Mouse (Mus musculus) spleen, adult 2 months (tissue): ENCODE measurements around the gene Oaz3. TPM values are rescaled to one million over a fixed set of nuclear protein-coding genes. Genes with fewer than 3 reads are reported as not detected.

ENCODE experiments used
- DNase-seq, 2 experiments: peaks; one replicate each; pipeline versions ENCODE4 v3.0.0 to v3.0.0-alpha.2; 2012 to 2021; ENCODE audit warnings: low spot score in 2 of 2, low read depth in 1 of 2
- H3K27ac ChIP-seq: fragments of 200-500 bp; 2 replicates; pipeline ENCODE4 v1.5.1; 2012; ENCODE audit warnings: low read length, inconsistent platforms; ENCODE audit not compliant: insufficient read depth
- H3K27me3 ChIP-seq: fragments of 200-500 bp; 2 replicates; pipeline ENCODE4 v1.6.1; 2012; ENCODE audit warnings: mild to moderate bottlenecking, moderate library complexity, low read length, inconsistent platforms; ENCODE audit not compliant: control insufficient read depth, insufficient read depth
- H3K36me3 ChIP-seq: fragments of 200-500 bp; 2 replicates; pipeline ENCODE4 v1.6.1; 2012; ENCODE audit warnings: mild to moderate bottlenecking, low read length, inconsistent platforms; ENCODE audit not compliant: control insufficient read depth, insufficient read depth
- H3K4me1 ChIP-seq: fragments of 200-500 bp; 2 replicates; pipeline ENCODE4 v1.6.1; 2011; ENCODE audit warnings: inconsistent platforms; ENCODE audit not compliant: control insufficient read depth, insufficient read depth, insufficient read length
- H3K4me3 ChIP-seq: fragments of 200-500 bp; 2 replicates; pipeline ENCODE4 v1.5.1; 2011; ENCODE audit warnings: mild to moderate bottlenecking, inconsistent platforms; ENCODE audit not compliant: insufficient read depth, insufficient read length; ENCODE audit errors: extremely low read depth
- CTCF ChIP-seq: fragments of 200-500 bp; IDR thresholded peaks from 2 replicates; pipeline ENCODE4 v1.5.1; 2011; ENCODE audit warnings: mild to moderate bottlenecking, inconsistent platforms; ENCODE audit not compliant: insufficient read depth, insufficient read length, insufficient replicate concordance; ENCODE audit errors: extremely low read depth
- POLR2A ChIP-seq: fragments of 200-500 bp; IDR thresholded peaks from 2 replicates; pipeline ENCODE4 v1.6.1; 2011; ENCODE audit warnings: low read depth, low read length, inconsistent platforms
- WGBS: fragments of 180-500 bp; shearing (Covaris S2); methylation state at CpG from one replicate; pipeline ENCODE4 v1.1.7; 2018; 5-methylcytosine and 5-hydroxymethylcytosine counted together
- polyA plus RNA-seq: library from polyadenylated mRNA; depleted of rRNA; stranded (reverse); fragments of >200 nt; gene quantifications from 2 replicates; pipeline ENCODE4 v1.2.3, GENCODE M21; 2012; rRNA removed

Oaz3 gene
- polyA plus RNA-seq: not detected in 2 replicates

DNA sequence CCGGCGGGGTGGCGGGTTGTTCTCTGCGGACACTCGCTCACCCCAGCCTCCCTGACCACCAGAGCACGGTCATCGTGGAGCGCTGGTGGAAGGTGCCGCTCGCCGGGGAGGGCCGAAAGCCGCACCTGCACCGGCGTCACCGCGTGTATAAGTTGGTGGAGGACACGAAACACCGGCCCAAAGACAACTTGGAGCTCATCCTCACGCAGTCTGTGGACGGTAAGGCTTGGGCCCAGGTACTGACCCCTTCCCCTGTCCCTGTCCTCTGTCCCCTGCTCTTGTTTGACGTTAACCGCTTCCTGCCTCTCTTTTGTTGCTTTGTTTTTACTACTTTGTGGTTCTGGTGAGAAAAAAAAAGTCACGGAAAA, at the start of gene Oaz3:
TSS of gene Oaz3 (minus strand) at position 319 of the 368 bp plus-strand sequence.
- under 1% methylated on average over 24 of the region's 24 CpGs for WGBS
- DNase-seq: no peak
- peak within 1 kb of the TSS; percentile 78 for H3K27ac ChIP-seq
- H3K36me3 ChIP-seq: peaks cover 26% of the 10 kb centered on the region
- H3K4me3 ChIP-seq: peak within 1 kb of the TSS; percentile 97
- TF ChIP-seq POLR2A (no peak), CTCF (no peak)
- H3K4me1 ChIP-seq: peaks cover 4% of the 10 kb centered on the region
- H3K27me3 ChIP-seq: no peaks in the 10 kb centered on the region

DNA sequence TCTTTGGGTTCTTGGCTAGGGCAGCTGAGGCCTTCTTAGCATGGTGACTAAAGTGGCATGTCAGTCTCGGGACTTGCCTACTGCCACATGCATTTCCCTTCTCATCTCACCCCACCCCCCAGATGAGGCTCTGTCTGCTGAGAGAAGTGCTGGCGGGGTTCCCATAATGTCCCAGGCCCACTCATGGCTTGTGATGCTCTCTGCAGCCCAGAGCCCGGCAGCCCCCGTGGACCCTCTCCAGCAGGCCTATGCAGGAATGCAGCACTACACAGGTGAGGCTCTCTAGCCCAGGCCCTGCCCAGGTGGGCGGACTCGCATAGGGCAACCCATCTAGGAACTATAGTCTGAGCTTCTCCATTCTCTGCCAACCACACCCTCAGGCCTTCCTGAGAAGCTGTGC, 43.9 kb upstream of the Oaz3 start:
- no peak overlapping the region for H3K27ac ChIP-seq
- H3K4me1 ChIP-seq: no peaks in the 10 kb centered on the region
- 78% methylated on average over 6 of the region's 6 CpGs for WGBS
- no peaks in the 10 kb centered on the region for H3K27me3 ChIP-seq
- TF ChIP-seq POLR2A (no peak), CTCF (no peak)
- H3K36me3 ChIP-seq: no peaks in the 10 kb centered on the region
- DNase-seq: no peak
- no peak overlapping the region for H3K4me3 ChIP-seq

DNA sequence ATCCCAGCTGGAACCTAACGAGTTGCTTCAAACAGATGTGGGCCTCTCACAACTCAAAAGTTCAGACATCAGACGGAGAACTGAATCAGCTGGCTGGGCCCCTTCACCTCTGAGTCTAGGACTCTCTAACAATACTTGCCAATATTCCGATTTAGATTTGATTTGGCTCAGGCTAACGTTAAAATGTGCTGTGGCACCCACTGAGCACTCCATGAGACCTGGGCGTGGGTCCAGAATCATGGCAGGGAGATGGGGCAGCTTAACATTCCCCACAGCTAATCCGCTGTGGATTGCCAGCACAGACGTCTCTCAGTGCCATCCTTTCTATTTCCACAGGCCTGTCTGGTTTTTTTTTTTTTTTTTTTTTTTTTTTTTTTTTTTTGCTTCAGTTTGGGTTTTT, 42.2 kb upstream of the Oaz3 start:
- 86% methylated on average over 7 of the region's 7 CpGs for WGBS
- TF ChIP-seq POLR2A: no peak
- no peak for TF ChIP-seq CTCF
- Histone ChIP-seq H3K36me3 (no peaks in the 10 kb centered on the region), H3K4me3 (no peak overlapping the region), H3K4me1 (no peaks in the 10 kb centered on the region), H3K27ac (no peak overlapping the region), H3K27me3 (no peaks in the 10 kb centered on the region)
- DNase-seq: no peak

DNA sequence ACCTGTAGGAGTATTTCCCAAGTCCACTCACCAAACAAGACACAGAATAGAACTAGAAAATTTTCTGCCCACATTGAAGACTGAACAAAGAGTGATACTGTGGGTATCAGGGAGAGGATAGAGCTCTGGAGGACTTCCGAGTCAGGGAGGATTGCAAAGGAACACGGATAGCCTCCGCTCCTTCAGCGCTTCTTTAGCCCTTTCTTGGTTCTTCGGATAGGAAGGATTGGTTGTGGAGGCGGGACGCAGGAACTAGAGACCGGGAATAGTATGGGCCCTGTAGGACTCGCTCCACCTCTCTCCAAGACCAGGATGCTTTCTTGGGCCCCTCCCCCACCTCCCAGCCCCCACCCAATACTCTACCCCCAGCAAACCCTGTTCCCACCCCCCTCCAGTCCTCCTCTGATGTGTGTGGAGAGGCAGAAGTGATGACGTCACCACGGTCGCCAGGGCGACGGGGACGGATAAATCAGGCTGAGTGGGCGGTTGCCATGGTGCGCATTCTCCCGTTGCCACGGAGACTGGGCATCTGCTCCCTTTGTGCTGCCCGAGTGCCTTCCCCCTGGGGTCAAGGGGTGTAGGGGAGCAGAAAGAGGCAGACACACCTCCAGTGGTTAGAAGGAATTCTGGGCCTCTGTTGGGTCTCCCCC, 40.2 kb upstream of the Oaz3 start:
- Histone ChIP-seq H3K27ac (no peak overlapping the region), H3K4me1 (no peaks in the 10 kb centered on the region), H3K27me3 (peaks cover 2% of the 10 kb centered on the region), H3K4me3 (no peak overlapping the region), H3K36me3 (no peaks in the 10 kb centered on the region)
- no peak for TF ChIP-seq CTCF
- TF ChIP-seq POLR2A: no peak
- DNase-seq: no peak
- WGBS: 61% methylated on average over 20 of the region's 20 CpGs

DNA sequence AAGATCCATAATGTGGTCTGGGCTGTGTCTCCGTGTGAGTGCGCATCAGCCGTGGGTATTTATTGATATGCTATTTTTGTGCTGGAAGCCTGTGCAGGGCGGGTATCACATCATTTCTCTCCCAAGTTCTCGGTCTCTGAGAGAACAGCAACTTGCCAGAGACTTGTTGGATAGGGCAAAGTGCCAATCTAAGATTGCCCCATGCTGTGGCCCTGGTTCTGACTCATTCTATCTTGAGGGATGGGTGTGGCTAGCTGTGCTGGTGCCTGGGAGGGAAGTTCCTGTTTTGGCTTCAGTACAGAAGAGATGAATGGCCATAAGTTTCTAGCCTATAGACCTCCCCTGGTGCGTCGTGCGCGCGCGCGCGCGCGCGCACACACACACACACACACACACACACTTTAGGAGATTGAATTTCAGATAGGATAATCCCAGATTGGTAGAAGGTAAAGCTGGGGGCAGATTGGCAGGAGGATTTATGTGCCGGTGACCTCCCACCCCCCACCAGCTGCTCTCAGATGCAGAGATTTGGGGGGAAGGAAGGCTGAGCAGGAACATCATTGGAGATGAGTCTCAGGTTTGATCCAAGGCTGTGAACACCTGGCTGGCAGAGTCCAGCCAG, 39.2 kb upstream of the Oaz3 start:
- DNase-seq: no peak
- H3K4me3 ChIP-seq: no peak overlapping the region
- no peaks in the 10 kb centered on the region for H3K4me1 ChIP-seq
- TF ChIP-seq POLR2A: no peak
- no peak for TF ChIP-seq CTCF
- H3K27ac ChIP-seq: no peak overlapping the region
- peaks cover 2% of the 10 kb centered on the region for H3K27me3 ChIP-seq
- WGBS: 78% methylated on average over 17 of the region's 17 CpGs
- no peaks in the 10 kb centered on the region for H3K36me3 ChIP-seq

DNA sequence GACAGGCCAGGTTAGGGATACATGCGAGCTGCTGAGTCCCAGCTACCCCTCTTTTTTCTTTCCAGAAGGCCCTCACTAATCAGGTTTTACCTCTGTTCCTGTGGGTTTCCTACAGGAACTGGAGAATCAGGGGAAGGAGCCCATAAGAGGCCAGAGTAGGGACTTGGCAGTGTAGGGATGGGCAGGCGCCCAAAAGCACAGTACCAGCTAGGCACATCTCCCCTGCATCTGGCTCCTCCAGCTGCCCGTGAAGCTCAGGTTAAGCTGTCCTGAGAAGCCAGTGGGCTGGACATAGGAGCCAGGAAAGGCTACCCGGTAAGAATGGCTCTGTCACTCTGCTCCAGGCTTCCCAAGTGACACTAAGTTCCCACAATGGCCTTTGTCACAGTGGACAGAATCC, 37.7 kb upstream of the Oaz3 start:
- no peaks in the 10 kb centered on the region for H3K4me1 ChIP-seq
- 71% methylated on average over 4 of the region's 4 CpGs for WGBS
- TF ChIP-seq POLR2A (no peak), CTCF (no peak)
- no peak overlapping the region for H3K4me3 ChIP-seq
- DNase-seq: no peak
- no peaks in the 10 kb centered on the region for H3K36me3 ChIP-seq
- no peak overlapping the region for H3K27ac ChIP-seq
- H3K27me3 ChIP-seq: peaks cover 2% of the 10 kb centered on the region

DNA sequence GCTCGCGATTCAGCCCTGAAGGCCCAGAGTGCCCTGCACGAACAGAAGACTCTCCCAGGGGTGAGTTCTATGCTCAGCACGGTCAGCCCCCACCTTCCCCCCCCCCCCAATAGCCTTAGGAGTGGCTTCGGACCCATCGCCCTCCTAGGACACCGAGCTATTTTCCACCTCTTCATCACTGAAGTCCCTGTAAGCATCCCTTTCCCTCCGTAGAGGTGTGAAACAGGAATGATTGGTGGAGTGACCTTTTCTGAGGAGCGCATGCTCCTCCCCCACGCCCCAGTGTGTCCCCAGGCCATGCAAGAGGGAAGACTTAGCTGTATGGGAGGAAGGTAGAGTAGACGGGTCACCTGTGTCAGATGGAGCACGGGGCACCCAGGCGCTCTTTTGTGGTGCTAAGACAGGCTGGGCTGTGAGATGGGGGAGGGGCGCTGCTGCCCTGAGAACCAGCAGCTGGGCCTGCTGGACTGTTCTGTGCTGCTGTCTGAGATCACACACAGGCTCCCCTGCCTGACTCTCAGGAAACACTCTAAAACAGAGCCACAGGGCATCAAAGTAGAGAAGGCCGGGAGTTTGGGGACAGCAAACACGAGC, 36.7 kb upstream of the Oaz3 start, which contains the start of gene Riiad1:
TSS of gene Riiad1 (minus strand) at position 51 of the 594 bp plus-strand sequence.
- DNase-seq: no peak
- no peak for TF ChIP-seq POLR2A
- TF ChIP-seq CTCF: no peak
- Histone ChIP-seq H3K36me3 (no peaks in the 10 kb centered on the region), H3K27me3 (peaks cover 2% of the 10 kb centered on the region), H3K4me3 (no peak within 1 kb of the TSS), H3K4me1 (no peaks in the 10 kb centered on the region), H3K27ac (no peak within 1 kb of the TSS)
- WGBS: 31% methylated on average over 16 of the region's 16 CpGs
